Mouse (Mus musculus) c-Kit-positive CD71-positive TER-119-negative erythroid progenitor cells, embryonic 14.5 days (primary cell): ENCODE data around the gene Epn2.

Experiments used
- DNase-seq: peaks from one replicate; pipeline ENCODE4 v3.0.0-alpha.2; 2013; ENCODE audit warnings: low read depth

Gene Epn2

DNA sequence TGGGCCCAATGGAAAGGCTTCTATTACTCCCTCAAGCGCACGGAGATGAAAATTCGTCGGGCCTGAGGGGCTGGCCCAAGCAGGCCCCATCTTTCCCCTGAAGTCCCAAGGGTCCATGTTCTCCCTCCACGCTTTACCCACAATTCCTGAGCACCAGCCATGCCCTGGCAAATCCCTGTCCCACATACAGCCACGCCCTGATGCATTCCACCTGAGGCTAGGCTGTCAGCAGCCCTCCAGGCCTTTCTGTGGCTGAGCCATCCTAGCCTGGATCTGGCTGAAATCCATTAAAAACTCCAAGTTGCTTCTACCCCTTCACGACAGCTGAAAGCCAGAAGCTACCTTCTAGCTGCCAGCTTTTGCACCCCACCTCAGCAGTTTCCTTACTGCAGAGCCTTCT lies 91.6 kb downstream of the Epn2 start:
- no peak for DNase-seq

DNA sequence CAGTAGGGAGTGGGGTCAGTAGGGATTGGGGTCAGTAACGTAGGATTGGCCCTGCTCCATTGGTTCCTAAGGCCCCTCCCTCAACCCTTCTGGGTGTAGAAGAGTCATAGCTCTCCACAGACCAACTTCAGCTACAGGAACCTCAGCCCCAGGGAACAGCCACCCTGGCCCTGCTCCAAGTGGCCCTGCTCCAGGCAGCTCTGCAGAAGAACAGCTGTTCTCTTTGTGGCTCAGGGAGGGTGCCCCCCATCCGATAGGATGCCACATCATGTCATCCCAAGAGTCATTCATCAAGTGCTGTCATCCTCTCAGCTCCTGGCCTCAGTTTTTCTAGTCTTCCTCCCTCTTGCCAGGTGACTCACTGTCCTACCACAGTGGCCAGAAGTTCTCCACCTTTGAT lies 92.1 kb downstream of the Epn2 start:
- DNase-seq = no peak

DNA sequence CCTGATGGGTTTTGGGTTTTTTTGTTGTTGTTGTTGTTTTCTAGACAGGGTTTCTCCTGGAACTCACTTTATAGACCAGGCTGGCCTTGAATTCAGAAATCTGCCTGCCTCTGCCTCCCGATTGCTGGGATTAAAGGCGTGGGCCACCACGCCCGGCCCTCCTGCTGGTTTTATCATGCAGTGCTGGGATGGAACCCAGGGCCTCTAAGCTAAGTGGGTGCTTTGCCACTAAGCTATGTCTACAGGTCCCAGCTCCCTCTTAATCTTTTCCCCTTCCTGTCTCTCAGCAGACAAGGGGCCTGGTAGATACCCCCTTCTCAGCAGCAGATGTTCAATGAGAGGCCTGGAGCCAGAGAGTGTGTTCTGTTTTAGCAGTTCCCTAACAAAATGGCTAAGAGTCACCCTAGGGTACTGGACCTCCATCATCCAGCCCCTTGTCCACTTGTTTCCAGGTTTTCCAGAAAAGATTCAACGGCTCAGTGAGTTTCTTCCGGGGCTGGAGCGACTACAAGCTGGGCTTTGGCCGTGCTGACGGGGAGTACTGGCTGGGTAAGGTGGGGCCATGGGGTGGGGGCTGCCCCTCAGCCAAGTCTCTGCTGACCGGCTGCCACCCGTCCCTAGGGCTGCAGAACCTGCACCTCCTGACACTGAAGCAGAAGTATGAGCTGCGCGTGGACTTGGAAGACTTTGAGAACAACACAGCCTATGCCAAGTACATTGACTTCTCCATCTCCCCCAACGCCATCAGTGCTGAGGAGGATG lies 92.8 kb downstream of the Epn2 start:
- DNase-seq = no peak

DNA sequence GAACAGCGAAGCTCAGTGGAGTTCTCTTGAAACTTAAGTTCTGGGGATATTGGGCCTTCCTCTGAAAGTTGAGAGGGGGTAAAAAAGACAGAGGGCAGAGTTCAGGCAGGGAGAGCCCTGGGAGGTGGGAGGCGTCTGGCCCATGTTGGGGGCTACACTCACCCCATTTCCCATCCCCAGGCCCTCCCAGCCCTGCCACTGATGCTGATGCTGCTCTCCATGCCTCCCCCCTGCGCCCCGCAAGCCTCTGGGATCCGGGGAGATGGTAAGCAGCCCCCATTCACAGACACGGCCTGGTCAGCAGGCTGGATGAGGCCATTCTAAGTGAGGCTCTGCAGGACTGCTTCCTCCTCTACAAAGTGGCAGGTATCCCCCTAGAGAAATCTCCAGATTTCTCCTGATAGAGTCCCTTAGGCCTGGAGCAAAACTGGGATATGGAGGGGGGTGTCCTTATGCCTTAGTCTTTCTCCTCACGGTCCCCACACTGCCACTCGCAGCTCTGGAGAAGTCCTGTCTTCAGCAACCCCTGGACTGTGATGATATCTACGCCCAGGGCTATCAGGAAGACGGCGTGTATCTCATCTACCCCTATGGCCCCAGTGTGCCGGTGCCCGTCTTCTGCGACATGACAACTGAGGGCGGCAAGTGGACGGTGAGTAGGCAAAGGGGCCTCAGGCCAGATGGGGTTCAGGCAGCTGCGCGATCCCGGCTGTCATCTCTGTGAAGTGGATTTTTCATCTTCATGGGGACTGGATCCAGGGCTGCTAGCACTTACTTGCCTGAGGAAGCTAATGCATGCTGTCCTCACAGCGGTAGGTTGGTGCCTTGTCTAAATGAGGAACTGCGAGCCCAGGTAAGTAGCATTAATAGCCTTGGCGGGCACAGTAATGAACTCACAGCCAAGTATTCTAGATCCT lies 93.7 kb downstream of the Epn2 start:
- DNase-seq = no peak

DNA sequence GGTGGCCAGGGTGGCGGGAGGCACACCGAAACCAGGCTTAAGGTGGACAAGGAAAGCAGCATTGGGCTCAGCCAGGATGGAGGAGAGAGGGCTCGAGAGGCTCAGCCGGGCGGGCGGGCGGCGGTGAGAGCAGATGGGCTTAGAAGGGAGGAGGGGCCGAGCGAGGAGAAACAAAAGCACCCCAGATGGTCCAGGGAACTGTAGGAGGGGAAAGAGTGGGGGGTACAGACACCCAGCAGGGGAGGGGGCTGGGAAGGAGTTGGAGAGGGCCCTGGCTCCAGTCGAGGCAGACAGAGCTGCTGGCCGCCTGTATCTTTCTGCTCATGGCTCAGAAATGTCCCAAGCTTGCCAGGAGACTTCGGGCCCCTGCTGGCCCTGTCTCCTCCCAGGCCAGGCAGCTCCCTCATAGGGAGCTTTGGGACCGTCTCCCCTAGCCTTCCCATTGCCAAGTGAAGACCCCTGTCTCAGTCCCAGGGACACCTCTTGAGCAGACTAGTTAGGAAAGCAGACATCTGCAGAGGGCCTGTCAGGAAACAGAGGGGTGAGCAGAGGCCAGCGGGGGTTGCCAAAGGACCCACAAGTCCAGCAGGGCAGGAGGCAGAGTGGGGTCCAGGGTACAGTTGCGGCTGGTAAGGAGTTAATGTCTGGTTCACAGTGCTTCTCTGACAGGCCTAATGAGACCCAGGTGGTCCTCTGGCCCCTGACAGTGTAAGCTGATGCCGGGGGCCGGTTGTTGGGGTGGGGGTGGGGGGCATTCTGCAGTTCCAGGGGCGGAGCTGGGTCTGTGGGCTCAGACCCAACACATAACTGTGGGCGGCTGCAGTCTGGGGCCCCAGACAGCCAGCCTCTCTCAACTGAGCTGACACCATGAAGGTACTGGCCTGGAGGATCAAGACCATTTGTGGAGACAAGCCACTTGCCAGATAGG lies 94.6 kb downstream of the Epn2 start, which contains the start of gene Mfap4:
Mfap4 (plus strand) TSS at position 819 of the 928 bp plus-strand sequence.
- no peak for DNase-seq

DNA sequence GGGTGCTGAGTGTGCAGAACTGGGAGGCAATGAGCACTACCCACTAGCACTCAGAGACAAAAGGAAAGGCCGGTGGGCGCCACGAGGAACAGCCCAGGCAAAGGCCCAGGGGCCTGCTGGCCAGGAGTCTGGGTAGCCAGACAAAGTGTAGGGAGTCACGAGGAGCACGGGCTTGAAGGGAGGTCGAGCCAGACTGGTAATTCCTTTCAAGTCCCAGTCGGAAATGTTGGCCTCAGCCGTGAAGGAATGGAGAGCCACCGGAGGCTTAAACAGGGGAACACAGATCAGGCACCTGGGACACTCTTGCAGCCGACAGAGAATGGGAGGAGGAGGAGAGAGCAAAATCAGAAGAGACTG lies 95.3 kb downstream of the Epn2 start:
- no peak for DNase-seq

DNA sequence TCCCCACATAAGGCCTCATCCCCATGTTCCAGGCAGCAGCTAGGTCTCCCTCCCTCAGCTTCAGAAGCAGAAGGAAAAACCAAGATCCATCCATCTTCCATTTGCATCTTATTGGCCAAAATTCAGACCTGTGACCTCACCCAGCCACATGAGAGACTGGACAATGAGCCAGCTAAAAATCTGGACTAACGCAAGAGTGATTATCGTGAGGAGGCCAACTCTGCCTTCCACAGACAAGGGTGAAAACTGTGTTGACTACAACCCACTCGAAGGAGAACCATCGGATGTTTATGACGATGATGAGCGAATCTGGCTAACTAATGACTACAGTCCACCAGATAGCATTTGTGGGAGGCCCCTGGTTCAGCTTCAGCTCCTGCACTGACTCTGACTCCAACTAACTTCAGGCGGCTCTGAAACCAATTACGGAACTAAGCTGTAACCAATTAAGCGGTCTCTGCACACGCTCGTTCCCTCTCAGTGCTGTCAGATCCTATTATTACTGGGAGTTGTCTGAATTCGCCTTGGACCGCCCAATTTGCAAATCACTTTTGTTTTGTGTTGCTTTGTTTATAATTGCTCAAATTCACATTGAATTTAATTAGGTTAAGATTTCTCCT lies 96.2 kb downstream of the Epn2 start:
- DNase-seq = no peak

DNA sequence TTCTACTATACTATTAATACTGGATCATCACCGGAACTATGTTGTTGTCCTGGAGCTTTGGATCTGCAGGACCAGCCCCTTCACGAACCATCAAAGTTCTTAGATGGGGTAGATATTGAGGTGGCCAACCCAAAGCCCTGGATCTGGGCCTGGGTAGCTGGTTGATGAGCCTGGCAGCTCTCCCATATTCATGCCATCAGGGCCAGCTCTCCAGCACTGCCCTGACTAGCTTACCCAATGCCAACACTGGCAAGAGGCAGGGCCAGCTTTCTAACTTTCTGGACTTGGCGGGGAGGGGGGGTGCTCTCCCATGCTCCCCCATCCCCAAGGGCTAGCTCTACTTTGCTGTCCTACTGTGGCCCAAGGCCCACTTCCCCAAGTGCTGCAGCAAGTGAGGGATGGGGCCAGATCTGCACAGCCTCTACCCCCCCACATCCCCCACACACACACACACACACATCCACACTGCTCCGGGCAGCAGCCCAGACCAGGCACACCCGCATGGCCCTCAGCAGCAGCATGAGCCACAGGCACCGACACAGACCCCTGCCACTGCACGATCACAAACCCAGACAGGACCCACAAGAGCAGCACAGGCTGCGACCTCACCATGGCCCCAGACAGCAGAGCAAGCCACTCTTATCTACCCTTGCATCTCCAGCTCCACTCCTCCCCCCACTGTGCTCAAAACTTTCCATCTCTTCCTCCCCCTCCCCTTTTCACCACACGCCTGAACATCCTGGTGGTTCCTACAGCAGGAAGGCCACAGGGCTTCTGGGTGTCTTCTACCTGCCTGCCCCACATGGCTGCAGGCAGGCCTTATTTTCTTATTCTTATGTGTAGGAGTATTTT lies 98.0 kb downstream of the Epn2 start:
- no peak for DNase-seq

DNA sequence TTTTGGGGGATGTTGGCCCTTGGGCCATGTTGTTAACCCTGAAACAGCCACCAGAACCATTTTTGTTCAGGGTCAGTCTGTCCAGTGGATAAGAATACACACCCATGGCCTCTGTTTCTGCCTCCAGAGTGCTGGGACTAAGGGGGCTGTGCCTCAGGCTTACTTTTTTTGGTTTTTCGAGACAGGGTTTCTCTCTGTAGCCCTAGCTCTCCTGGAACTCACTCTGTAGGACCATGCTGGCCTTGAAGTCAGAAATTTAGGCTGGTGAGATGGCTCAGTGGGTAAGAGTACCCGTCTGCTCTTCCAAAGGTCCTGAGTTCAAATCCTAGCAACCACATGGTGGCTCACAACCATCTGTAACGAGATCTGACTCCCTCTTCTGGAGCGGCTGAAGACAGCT lies 100.7 kb downstream of the Epn2 start:
- DNase-seq = no peak

DNA sequence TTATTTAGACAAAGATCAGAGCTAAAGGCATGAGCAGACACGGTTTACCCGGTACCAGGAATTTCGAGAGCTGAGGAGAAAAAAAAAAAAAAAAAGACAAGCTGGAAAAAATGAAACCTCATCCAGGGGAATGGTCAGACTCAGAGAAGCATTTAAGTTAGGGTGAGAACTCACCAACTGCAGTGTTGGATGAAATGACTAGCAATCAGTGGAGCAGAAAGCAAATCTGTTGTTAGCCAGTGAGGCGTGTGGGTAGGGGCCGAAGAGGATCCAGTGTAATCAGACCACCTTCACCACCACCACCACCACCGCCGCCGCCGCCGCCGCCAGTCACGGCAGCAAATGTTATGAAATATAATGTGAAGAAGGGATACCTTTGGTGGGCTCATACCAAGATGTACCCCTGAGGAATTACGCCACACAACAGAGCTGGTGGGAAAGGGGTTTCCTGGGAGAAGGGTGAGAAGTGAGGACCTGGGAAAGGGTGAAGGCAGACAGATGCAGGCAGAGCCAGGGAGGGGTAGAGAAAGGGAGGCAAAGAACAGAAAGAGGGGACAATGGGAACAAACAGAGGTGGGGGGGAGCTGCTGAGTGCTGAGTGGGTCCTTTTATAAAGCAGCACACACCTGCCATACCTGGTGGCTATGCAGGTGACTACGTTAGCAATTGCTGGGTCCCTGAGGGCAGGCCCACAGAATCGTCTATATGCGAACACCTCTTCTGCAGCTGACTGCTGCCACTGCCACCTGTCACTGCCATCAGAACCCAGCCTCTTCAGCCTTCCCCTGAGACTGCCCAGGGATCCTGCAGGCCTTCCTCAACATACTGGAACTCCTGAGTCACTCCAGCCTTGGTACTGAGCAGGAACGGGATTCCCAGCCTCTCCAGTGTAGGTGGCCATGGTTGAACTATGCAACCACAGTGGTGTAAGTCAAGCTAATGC lies 101.7 kb downstream of the Epn2 start:
- DNase-seq = no peak

DNA sequence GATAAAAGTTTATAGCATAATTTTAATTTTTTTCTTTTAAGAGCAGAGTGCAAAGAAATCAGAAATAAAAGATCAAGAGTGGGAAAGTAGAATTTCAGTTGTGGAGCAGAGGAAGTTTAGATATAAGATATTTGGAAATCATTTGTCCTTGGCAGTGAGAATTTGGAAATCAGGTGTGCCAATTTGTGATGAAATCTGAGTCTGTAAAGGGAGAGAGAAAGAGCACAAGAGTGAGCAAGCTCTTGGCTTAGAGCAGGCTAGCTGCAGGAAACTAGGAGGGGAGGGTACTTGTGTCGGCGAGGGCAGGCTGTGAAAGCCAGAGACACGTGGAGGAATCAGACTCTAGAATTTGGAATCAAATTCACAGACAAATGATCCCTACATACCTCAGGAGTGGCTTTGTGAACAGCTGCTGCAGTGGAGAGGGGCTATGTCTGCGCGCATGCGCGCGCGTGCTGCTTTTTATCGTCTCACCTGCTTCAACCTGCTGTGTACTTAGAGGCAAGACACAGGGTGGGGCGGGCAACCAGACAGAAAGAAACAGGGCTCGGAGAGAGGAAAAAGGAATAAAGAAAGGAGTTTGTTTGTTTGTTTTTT lies 102.6 kb downstream of the Epn2 start:
- no peak for DNase-seq

DNA sequence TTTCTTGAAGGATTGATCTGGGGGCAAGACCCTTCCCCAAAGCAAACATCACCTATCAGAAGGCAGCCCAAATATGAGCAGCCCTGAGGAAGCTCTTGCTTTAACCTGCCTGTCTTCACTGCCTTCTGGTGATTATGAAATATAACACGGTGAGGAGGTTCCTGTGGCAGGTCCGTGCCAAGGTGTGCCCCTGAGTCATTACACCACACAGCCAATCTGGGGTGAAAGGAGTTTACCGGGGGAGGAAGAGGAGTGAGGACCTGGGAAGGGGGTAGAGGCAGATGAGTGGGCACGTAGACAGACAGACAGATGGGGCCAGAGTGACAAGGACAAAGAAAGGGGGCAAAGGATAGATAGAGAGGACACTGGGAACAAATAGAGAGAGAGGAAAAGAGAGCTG lies 105.9 kb downstream of the Epn2 start:
- no peak for DNase-seq

DNA sequence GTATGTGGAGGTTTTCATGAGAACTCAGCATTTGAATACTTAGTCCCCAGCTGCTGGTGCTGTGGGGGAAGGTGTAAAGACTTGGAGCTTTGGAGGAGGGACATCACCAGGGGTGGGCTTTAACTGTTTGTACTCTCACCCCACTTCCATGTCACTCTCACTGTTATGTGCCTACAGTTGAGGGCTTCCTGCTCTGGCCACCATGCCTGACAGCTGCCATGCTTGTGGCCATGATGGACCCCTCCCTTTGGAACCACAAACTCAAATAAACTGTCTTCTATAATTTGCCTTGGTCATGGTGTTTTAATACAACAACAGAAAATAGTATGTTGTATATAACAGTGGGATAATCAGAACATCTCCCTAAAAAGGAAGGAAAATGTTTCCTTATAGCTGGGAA lies 108.6 kb downstream of the Epn2 start:
- no peak for DNase-seq

DNA sequence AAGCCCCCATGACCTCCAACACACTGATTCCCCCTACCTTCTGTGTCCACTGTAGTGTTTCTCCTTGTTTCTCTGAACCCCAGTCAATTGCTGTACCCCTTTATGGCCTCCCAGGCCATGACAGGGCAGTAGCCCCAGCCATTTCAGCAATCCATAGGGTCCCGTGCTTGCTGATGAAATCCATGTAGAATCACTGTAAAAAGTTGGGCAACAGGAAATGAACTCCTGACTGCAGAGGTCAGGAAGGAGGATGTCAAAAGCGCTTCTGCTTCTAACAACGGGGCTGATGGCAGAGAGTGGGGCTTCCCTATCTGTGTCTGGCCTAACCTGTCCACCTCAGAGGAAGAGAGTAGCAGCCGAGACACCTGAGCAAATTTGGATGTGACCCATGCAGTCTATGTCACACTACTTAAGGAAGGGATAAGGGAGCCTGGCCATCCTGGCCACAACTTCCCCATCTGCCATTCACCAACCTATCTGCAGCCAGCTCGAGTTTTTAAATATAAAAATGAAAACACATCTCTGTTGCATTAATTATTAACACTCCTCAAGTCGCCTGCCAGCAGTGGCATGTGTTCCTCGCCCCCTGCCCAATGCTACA lies 110.1 kb downstream of the Epn2 start:
- no peak for DNase-seq

DNA sequence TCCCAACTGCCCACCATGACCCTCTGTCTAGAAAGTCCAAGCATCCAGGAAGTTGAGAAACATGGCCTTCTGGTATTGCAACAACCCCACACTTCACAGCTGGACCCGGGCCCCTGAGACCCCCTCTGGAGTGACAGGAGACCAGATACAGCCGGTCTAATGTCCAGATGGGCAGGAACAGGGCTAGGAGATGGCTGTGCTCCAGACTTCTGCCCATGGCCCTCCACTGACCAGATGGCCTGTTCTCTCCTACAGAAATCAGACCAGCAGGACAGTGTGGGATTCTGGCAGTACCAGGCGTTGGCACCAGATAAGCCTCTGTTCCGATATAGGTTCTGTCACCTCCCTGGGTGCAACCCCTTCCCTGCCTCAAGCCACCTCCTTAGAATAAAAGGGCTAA lies 111.0 kb downstream of the Epn2 start:
- no peak for DNase-seq
